Mouse (Mus musculus): ENCODE data around the gene Cidec. TPM values are rescaled to one million over a fixed set of nuclear protein-coding genes. Genes with fewer than 3 reads are reported as not detected.

The Cidec gene
- polyA plus RNA-seq, 1 experiment from 2014 or later, result 0.40 TPM

- Histone ChIP-seq H3K4me1 (ENCODE audit: control insufficient read depth, low read depth, low read length) (no peaks in the 10 kb centered on the region), H3K9me3 (replicated peaks; ENCODE audit: control insufficient read depth, low read length) (no peaks in the 10 kb centered on the region), H3K4me2 (ENCODE audit: low read depth, low read length) (no peak overlapping the region), H3K4me3 (ENCODE audit: low read depth, low read length) (no peak overlapping the region), H3K9ac (ENCODE audit: low read depth, low read length) (no peak overlapping the region), H3K27ac (ENCODE audit: low read length) (no peak overlapping the region), H3K27me3 (ENCODE audit: control insufficient read depth, insufficient read depth, low read depth, low read length) (no peaks in the 10 kb centered on the region), H3K36me3 (ENCODE audit: control insufficient read depth, insufficient read depth) (no peaks in the 10 kb centered on the region)
- no peak for ATAC-seq (ENCODE audit: low read depth)
- 73% methylated on average over 9 of the region's 9 CpGs for WGBS (ENCODE audit: insufficient replicate concordance)
These were observed 28.9 kb downstream of the Cidec start for GRCm38 (mm10) chr6:113406683-113407082.

DNA sequence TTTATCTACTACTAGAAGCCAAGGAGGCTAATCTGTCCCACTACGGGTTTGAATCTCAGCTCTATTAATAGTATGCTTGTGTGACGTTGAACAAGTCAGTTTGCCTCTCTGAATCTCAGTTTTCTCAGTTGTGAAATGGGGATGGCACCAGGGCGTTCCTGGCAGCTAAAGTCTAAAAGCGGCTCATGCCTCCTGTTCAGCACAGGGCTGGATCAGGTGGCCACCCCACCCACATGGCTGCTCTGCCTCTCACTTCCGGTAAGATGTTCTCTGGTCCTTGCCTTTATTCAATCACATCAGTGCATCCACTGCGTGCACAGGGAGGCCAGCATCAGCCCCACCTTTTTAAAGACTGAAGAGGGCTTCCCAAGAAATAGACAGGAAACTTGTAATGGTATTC lies 30.1 kb downstream of the Cidec start:
- H3K4me2 ChIP-seq (ENCODE audit: low read depth, low read length), result no peak overlapping the region
- no peak for ATAC-seq (ENCODE audit: low read depth)
- H3K27me3 ChIP-seq (ENCODE audit: control insufficient read depth, insufficient read depth, low read depth, low read length), result no peaks in the 10 kb centered on the region
- H3K4me3 ChIP-seq (ENCODE audit: low read depth, low read length), result no peak overlapping the region
- no peaks in the 10 kb centered on the region for H3K9me3 ChIP-seq (replicated peaks; ENCODE audit: control insufficient read depth, low read length)
- no peaks in the 10 kb centered on the region for H3K4me1 ChIP-seq (ENCODE audit: control insufficient read depth, low read depth, low read length)
- no peak overlapping the region for H3K27ac ChIP-seq (ENCODE audit: low read length)
- no peaks in the 10 kb centered on the region for H3K36me3 ChIP-seq (ENCODE audit: control insufficient read depth, insufficient read depth)
- H3K9ac ChIP-seq (ENCODE audit: low read depth, low read length), result no peak overlapping the region
- WGBS (ENCODE audit: insufficient replicate concordance), result 67% methylated on average over 6 of the region's 6 CpGs

- WGBS (ENCODE audit: insufficient replicate concordance), result 66% methylated on average over 12 of the region's 12 CpGs
- no peak overlapping the region for H3K9ac ChIP-seq (ENCODE audit: low read depth, low read length)
- no peak for ATAC-seq (ENCODE audit: low read depth)
- no peaks in the 10 kb centered on the region for H3K36me3 ChIP-seq (ENCODE audit: control insufficient read depth, insufficient read depth)
- no peaks in the 10 kb centered on the region for H3K4me1 ChIP-seq (ENCODE audit: control insufficient read depth, low read depth, low read length)
- no peaks in the 10 kb centered on the region for H3K27me3 ChIP-seq (ENCODE audit: control insufficient read depth, insufficient read depth, low read depth, low read length)
- H3K4me3 ChIP-seq (ENCODE audit: low read depth, low read length), result no peak overlapping the region
- no peak overlapping the region for H3K4me2 ChIP-seq (ENCODE audit: low read depth, low read length)
- no peaks in the 10 kb centered on the region for H3K9me3 ChIP-seq (replicated peaks; ENCODE audit: control insufficient read depth, low read length)
- H3K27ac ChIP-seq (ENCODE audit: low read length), result no peak overlapping the region
These were observed 30.7 kb downstream of the Cidec start for GRCm38 (mm10) chr6:113404649-113405448.

DNA sequence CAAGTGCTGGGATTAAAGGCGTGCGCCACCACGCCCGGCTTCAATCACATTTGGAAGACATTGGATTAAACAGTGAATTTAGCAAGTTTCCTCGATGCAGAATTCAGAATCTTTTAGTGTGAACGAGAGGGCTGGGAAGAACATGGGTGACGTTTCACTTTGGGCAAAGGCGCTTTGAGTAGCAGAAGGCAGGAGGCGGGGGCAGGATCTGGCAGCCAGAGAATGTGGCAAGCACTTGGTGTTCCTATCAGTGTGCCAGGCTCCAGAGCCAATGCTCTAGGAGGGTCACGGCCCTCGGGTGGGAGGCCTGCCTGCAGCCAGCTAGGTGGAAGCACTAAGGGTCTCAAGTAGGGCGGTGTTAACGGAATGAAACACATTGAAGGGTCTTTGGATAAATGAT lies 33.5 kb downstream of the Cidec start:
- H3K9me3 ChIP-seq (replicated peaks; ENCODE audit: control insufficient read depth, low read length), result no peaks in the 10 kb centered on the region
- no peaks in the 10 kb centered on the region for H3K36me3 ChIP-seq (ENCODE audit: control insufficient read depth, insufficient read depth)
- no peak for ATAC-seq (ENCODE audit: low read depth)
- H3K27me3 ChIP-seq (ENCODE audit: control insufficient read depth, insufficient read depth, low read depth, low read length), result no peaks in the 10 kb centered on the region
- no peak overlapping the region for H3K4me3 ChIP-seq (ENCODE audit: low read depth, low read length)
- no peak overlapping the region for H3K4me2 ChIP-seq (ENCODE audit: low read depth, low read length)
- WGBS (ENCODE audit: insufficient replicate concordance), result 77% methylated on average over 13 of the region's 13 CpGs
- no peak overlapping the region for H3K27ac ChIP-seq (ENCODE audit: low read length)
- H3K9ac ChIP-seq (ENCODE audit: low read depth, low read length), result no peak overlapping the region
- no peaks in the 10 kb centered on the region for H3K4me1 ChIP-seq (ENCODE audit: control insufficient read depth, low read depth, low read length)

DNA sequence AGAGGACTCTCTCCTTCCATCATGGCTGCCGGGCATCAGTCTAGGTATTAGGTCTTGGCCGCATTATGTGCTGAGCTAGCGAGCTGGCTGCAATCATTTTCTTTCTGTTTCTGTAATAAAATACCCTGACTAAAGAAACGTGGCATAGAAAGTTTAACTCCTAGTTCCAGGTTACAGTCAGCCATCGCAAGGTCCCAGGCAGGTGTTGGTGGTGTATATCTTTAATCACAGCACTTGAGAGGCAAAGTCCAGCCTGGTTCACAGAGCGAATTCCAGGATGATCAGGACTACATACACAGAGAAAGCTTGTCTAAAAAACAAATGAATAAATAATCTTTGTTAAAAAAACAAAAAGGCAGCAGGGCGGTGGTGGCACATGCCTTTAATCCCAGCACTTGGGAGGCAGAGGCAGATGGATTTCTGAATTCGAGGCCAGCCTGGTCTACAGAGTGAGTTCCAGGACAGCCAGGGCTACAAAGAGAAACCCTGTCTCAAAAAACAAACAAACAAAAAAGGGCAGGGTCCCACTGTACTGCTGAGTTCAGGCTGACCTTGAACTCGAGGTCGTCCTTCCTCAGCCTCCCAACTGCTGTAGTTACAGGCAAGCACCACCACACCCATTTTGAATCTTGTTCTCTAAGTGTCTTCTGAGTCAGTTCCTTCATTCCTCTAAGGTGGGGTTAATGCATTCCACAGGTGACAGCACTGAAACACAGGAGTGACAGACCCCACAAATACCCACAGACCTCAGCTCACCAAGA lies 39.1 kb downstream of the Cidec start:
- Histone ChIP-seq H3K9me3 (replicated peaks; ENCODE audit: control insufficient read depth, low read length) (no peaks in the 10 kb centered on the region), H3K36me3 (ENCODE audit: control insufficient read depth, insufficient read depth) (no peaks in the 10 kb centered on the region), H3K27me3 (ENCODE audit: control insufficient read depth, insufficient read depth, low read depth, low read length) (peaks cover 9% of the 10 kb centered on the region), H3K4me1 (ENCODE audit: control insufficient read depth, low read depth, low read length) (peaks cover 6% of the 10 kb centered on the region), H3K4me2 (ENCODE audit: low read depth, low read length) (no peak overlapping the region), H3K4me3 (ENCODE audit: low read depth, low read length) (no peak overlapping the region), H3K27ac (ENCODE audit: low read length) (no peak overlapping the region), H3K9ac (ENCODE audit: low read depth, low read length) (no peak overlapping the region)
- 77% methylated on average over 10 of the region's 10 CpGs for WGBS (ENCODE audit: insufficient replicate concordance)
- ATAC-seq (ENCODE audit: low read depth), result no peak

DNA sequence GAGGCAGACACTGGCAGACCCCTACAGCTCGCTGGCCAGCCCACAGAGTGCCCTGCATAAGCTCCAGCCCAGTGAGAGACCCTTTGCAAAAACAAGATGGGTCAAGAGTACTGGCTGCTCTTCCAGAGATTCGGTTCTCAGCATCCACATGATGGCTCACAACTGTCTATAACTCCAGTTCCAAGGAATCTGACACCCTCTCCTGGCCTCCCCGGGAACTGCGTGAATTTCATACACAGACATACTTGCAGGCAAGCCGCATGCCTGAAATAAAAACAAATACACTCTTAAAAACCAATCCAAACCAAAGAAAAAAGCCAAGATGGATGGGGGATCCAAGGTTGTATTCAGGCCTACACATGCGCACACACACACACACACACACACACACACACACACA lies 40.1 kb downstream of the Cidec start:
- ATAC-seq (ENCODE audit: low read depth), result no peak

GRCm38 (mm10) chr6:113394811-113395210 lies 40.7 kb downstream of the Cidec start:
- Histone ChIP-seq H3K4me2 (ENCODE audit: low read depth, low read length) (no peak overlapping the region), H3K4me3 (ENCODE audit: low read depth, low read length) (no peak overlapping the region), H3K27me3 (ENCODE audit: control insufficient read depth, insufficient read depth, low read depth, low read length) (peaks cover 9% of the 10 kb centered on the region), H3K9ac (ENCODE audit: low read depth, low read length) (no peak overlapping the region), H3K4me1 (ENCODE audit: control insufficient read depth, low read depth, low read length) (peaks cover 6% of the 10 kb centered on the region), H3K36me3 (ENCODE audit: control insufficient read depth, insufficient read depth) (peaks cover 3% of the 10 kb centered on the region), H3K9me3 (replicated peaks; ENCODE audit: control insufficient read depth, low read length) (no peaks in the 10 kb centered on the region), H3K27ac (ENCODE audit: low read length) (no peak overlapping the region)
- 80% methylated on average over 11 of the region's 11 CpGs for WGBS (ENCODE audit: insufficient replicate concordance)
- ATAC-seq (ENCODE audit: low read depth), result no peak

More for the DNA sequence above, 40.1 kb downstream of the Cidec start:
- Histone ChIP-seq H3K36me3 (ENCODE audit: control insufficient read depth, insufficient read depth) (no peaks in the 10 kb centered on the region; the same call in none of the 2 replicates), H3K9me3 (replicated peaks; ENCODE audit: control insufficient read depth, low read length) (no peaks in the 10 kb centered on the region), H3K4me1 (ENCODE audit: control insufficient read depth, low read depth, low read length) (peaks cover 6% of the 10 kb centered on the region), H3K27me3 (ENCODE audit: control insufficient read depth, insufficient read depth, low read depth, low read length) (peaks cover 9% of the 10 kb centered on the region), H3K4me2 (ENCODE audit: low read depth, low read length) (no peak overlapping the region), H3K9ac (ENCODE audit: low read depth, low read length) (no peak overlapping the region), H3K27ac (ENCODE audit: low read length) (no peak overlapping the region), H3K4me3 (ENCODE audit: low read depth, low read length) (no peak overlapping the region)
- WGBS (ENCODE audit: insufficient replicate concordance), result 79% methylated on average over 6 of the region's 6 CpGs

DNA sequence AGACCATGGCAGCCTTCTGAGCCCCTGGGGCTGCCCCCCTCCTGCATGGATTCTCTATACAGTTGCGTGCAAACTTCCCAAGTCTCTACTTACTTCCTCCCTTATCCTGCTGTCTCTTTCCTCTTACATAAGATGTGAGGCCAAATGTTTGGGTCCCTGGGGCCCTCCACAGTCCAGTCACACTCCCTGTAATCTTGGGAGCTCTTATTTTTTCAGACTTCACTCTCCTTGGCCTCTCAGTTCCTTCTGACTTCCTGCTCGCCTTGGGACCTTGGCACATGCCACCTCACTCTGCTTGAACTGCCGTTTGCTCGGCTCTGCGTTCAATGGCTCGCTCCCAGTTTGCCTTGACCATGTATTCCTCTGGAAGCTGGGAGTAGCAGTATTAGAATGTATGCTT lies 41.6 kb downstream of the Cidec start:
- Histone ChIP-seq H3K36me3 (ENCODE audit: control insufficient read depth, insufficient read depth) (peaks cover 11% of the 10 kb centered on the region), H3K27ac (ENCODE audit: low read length) (no peak overlapping the region), H3K4me1 (ENCODE audit: control insufficient read depth, low read depth, low read length) (peaks cover 6% of the 10 kb centered on the region), H3K27me3 (ENCODE audit: control insufficient read depth, insufficient read depth, low read depth, low read length) (peaks cover 9% of the 10 kb centered on the region), H3K9ac (ENCODE audit: low read depth, low read length) (no peak overlapping the region), H3K4me2 (ENCODE audit: low read depth, low read length) (no peak overlapping the region), H3K4me3 (ENCODE audit: low read depth, low read length) (no peak overlapping the region), H3K9me3 (replicated peaks; ENCODE audit: control insufficient read depth, low read length) (no peaks in the 10 kb centered on the region)
- ATAC-seq (ENCODE audit: low read depth), result no peak
- WGBS (ENCODE audit: insufficient replicate concordance), result 74% methylated on average over 6 of the region's 6 CpGs

Data from liver, embryonic 16.5 days (tissue).